Mouse (Mus musculus): ENCODE data around the gene Kbtbd8.

GRCm38 (mm10) chr6:95069753-95070152 is 47.3 kb upstream of the Kbtbd8 start:
- no peak for TF ChIP-seq CTCF (IDR thresholded peaks at IDR 0.05; ENCODE audit: control insufficient read depth, insufficient read depth, insufficient replicate concordance, low read depth, low read length)
- no peak for TF ChIP-seq POLR2A (IDR thresholded peaks at IDR 0.05; ENCODE audit: control insufficient read depth, low read depth, low read length)
